Mouse (Mus musculus): ENCODE data around the gene Olfr887. TPM values are rescaled to one million over a fixed set of nuclear protein-coding genes. Genes with fewer than 3 reads are reported as not detected.

The Olfr887 gene
- polyA plus RNA-seq (2015; fragmentation: Nextera tagmentation; extraction: Ambion mirVana): not detected in 2 replicates

DNA sequence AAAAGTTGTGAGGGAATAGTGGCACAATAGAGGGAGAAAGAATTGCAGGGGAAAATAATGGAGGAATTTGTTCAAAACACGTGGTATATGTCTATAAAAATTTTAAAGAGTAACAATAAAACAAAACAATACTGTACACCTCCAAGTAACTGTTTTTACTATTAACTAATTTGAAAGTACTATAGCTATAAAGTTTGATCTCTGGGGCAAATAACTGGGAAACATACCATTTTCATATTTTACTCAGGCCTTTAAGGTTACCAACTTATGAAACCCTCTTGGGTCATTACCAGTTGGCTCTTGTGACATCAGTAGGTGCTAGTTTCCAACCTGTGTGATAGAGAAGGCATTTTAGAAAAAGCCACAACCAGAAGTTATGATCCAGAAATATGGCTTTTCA is at the start of gene Olfr887:
Gene Olfr887, plus strand, starts transcription at position 301 of the 400 bp plus-strand sequence.

DNA sequence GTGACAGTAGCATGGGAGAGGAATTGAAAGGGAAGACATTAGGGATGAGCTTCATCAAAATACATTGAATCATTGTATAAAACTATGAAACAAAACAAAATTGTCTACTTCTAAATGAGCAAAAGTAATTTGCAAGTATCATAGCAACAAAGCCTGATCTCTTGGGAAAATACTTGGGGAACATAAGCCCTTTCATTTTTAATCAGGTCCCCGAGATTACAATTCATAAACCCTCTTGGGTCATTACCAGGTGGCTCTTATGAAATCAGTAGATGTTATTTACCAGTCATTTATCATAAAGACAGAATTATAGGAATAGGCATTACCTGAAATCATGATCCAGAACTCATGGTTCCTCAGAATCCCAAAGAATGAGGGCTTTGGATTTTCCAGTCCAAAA is 37.6 kb upstream of the Olfr887 start, which contains the start of gene Olfr884:
Gene Olfr884, plus strand, starts transcription at position 301 of the 400 bp plus-strand sequence.

DNA sequence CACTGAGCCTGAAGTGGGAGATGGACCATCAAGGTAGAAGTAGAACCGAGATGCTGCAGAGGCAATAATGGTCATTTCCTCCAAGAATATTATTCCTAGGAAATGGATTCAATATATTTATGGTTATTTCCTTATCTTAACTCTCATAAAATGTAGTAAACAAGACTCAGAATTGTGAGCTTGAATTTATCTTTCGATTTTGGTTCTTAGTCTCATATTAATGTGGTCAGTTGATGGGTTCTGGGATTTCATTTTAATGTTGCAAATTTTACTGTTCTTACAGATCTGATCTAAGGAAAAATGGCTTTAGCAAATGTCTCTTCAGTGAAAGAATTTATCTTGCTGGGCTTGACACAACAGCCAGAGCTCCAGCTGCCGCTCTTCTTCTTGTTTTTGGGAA is 22.9 kb upstream of the Olfr887 start, which contains the start of gene Olfr885:
Gene Olfr885, plus strand, starts transcription at position 301 of the 400 bp plus-strand sequence.

DNA sequence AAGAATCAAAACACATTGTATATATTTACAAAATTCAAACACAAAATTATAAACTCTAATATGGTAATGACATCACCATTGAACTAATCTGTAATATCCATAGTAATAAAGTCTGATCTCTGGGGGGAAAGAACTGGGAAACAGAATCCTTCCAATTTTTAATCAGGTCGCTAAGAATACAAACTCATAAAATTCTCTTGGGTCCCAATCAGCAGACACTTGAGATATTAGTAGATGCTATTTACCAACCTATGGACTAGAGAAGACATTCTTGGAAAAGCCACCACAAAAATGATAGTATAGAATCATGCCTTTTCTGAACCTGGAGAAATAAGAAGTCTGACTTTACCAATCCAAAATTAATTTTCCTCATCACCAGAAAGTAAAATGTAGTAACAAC is 24.0 kb downstream of the Olfr887 start, which contains the start of gene Olfr888:
Gene Olfr888, plus strand, starts transcription at position 301 of the 400 bp plus-strand sequence.

DNA sequence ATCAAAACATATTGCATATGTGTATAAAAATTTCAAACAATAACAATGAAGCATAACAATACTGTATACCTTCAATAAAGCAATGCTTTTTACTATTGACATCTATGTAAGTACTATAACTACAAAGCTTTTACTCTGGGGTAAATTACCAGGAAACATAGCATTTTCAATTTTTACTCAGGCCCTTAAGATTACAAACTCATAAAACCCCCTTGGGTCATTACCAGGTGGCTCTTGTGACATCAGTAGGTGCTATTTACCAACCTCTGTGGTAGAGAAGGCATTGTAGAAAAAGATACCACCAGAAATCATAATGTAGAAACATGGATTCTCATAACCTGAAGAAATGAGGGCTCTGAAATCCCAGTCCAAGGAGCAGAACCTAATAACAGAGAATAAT is 31.0 kb downstream of the Olfr887 start, which contains the start of gene Olfr889:
Gene Olfr889, plus strand, starts transcription at position 301 of the 400 bp plus-strand sequence.

Other genes with a start within 250 kb of the Olfr887 start
- gene Olfr877, start 229.8 kb upstream of the Olfr887 start, polyA plus RNA-seq (2015; fragmentation: Nextera tagmentation; extraction: Ambion mirVana): 0.22 TPM in 1 of 2 replicates, not detected in the other
- gene Olfr145, start 187.3 kb upstream of the Olfr887 start, polyA plus RNA-seq (2015; fragmentation: Nextera tagmentation; extraction: Ambion mirVana): not detected in 2 replicates
- gene Olfr878, start 166.2 kb upstream of the Olfr887 start, polyA plus RNA-seq (2015; fragmentation: Nextera tagmentation; extraction: Ambion mirVana): not detected in 2 replicates
- gene Olfr881, start 92.2 kb upstream of the Olfr887 start, polyA plus RNA-seq (2015; fragmentation: Nextera tagmentation; extraction: Ambion mirVana): not detected in 2 replicates
- not detected in 2 replicates for gene Olfr883, start 58.3 kb upstream of the Olfr887 start, polyA plus RNA-seq (2015; fragmentation: Nextera tagmentation; extraction: Ambion mirVana)
- gene Olfr884, start 37.5 kb upstream of the Olfr887 start, polyA plus RNA-seq (2015; fragmentation: Nextera tagmentation; extraction: Ambion mirVana): not detected in 2 replicates
- not detected in 2 replicates for gene Olfr885, start 22.8 kb upstream of the Olfr887 start, polyA plus RNA-seq (2015; fragmentation: Nextera tagmentation; extraction: Ambion mirVana)
- gene Olfr888, start 24.1 kb downstream of the Olfr887 start, polyA plus RNA-seq (2015; fragmentation: Nextera tagmentation; extraction: Ambion mirVana): not detected in 2 replicates
- gene Olfr889, start 31.1 kb downstream of the Olfr887 start, polyA plus RNA-seq (2015; fragmentation: Nextera tagmentation; extraction: Ambion mirVana): 0.97 and 1.6 TPM in 2 replicates
- not detected in 2 replicates for gene Olfr890, start 58.4 kb downstream of the Olfr887 start, polyA plus RNA-seq (2015; fragmentation: Nextera tagmentation; extraction: Ambion mirVana)
- not detected in 2 replicates for gene Olfr891, start 96.7 kb downstream of the Olfr887 start, polyA plus RNA-seq (2015; fragmentation: Nextera tagmentation; extraction: Ambion mirVana)
- not detected in 2 replicates for gene Olfr893, start 124.3 kb downstream of the Olfr887 start, polyA plus RNA-seq (2015; fragmentation: Nextera tagmentation; extraction: Ambion mirVana)
- gene Olfr894, start 134.0 kb downstream of the Olfr887 start, polyA plus RNA-seq (2015; fragmentation: Nextera tagmentation; extraction: Ambion mirVana): not detected in 2 replicates
- not detected in 2 replicates for gene Olfr143, start 168.7 kb downstream of the Olfr887 start, polyA plus RNA-seq (2015; fragmentation: Nextera tagmentation; extraction: Ambion mirVana)
- gene Olfr895, start 183.8 kb downstream of the Olfr887 start, polyA plus RNA-seq (2015; fragmentation: Nextera tagmentation; extraction: Ambion mirVana): not detected in 2 replicates
- gene Olfr896-ps1, start 207.0 kb downstream of the Olfr887 start, polyA plus RNA-seq (2015; fragmentation: Nextera tagmentation; extraction: Ambion mirVana): not detected in 2 replicates
- not detected in 2 replicates for gene Olfr25, start 245.0 kb downstream of the Olfr887 start, polyA plus RNA-seq (2015; fragmentation: Nextera tagmentation; extraction: Ambion mirVana)

All from adrenal gland, postnatal 0 days (tissue).